Mouse (Mus musculus) mesoderm, embryonic 11.5 days (tissue): ENCODE results near the gene Ccdc38.

ENCODE experiments used
- DNase-seq: peaks from one replicate; pipeline ENCODE4 v3.0.0-alpha.2; 2012; ENCODE audit warnings: low read depth, low spot score

Ccdc38 gene

DNA sequence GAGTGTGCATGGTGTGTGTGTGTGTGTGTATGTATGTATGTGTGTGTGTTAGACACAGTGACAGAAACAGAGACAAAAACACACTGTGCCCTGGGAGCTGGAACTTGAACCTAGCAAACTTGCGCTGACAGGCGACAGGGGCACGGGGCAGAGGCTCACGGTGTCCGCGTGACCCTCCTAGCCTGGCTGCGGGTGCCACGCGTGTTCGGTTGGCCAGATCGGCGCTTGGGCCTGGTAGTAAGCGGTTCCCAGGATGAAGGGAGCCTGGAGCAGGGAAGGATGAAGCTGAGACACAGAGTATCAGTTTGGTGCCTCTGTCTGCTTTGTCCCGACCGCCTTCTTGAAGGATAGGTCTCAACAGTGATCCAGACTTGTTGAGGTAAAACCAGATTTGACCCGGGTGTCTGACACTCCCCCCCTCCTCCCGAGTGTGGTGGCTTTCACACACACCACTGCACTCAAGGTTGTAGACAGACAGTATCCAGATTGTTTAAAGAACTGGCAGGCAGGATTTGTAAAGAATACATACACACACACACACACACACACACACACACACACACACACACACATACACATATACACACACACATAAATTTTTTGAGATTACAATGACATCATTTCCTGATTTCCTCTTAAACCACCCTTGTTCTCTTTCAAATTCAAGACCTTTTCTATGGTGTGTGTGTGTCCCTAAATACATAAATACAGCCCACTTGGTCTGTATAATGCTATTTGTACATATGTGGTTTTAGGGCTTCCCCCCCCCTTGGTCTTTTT, at the start of gene Ccdc38:
Ccdc38 (plus strand) TSS at position 202 of the 780 bp plus-strand sequence.
- DNase-seq, result no peak

DNA sequence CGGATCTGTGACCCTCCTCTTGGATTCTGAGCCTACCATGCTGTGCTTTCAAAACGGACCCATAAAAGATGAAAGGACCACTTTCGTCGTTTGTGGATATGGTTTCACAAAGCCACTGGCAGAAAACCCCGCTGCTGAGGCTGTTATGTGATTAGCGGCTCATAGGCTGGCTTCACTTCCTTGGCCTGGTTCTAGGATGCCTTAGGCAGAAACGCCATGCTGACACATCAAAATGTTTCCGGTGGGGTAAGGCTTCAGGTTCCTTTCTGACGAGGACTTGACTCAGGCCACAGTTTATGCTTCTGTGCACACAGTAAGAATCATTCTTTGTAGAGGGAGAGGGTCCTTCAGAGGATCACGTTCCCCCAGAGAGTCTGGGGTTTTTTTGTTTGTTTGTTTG, 39.6 kb upstream of the Ccdc38 start:
- no peak for DNase-seq

DNA sequence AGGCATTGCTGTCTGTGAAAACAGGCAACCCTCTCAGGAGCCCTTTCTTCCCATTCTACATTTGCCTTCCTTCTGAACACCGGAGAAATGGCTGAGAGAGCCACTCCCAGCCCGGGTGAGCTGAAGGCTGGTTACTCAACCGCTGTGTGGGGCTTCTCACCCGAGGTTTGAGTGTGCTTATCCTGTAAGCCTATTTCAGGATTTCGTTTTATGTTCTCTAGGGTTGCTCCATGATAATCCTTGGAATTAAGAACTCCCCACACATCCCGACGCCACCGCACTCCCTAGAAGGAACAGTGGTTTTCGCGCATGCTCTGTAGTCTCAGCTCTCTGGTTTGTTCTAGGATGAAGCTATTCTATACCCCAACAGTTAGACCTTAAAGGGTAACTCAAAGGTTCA, 39.1 kb upstream of the Ccdc38 start:
- no peak for DNase-seq

DNA sequence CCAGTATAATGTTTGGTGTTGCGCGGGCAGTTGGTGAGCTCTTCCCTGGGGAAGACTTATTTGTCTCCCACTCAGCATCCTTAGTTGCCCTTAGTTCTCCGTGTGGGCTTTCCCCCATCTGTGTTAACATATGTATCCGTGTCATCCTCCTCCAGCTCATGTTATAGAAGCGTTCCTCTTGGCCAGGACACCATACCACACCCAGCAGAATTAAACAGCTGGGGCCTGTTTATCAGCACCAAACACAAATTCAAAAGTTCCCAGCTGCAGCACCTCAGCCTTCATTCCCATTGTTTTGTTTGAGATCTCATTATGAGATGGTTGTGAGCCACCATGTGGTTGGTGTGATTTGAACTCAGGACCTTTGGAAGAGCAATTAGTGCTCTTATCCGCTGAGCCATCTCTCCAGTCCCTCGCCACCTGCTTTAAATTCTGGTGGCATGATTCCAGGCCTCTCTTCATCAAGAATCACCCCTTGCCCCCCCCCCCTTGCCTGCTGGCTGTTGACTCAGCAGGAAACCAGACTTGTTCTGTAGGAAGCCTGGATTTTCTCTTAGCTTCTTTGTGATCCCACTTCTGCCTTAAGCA, 32.0 kb upstream of the Ccdc38 start:
- DNase-seq, result no peak

DNA sequence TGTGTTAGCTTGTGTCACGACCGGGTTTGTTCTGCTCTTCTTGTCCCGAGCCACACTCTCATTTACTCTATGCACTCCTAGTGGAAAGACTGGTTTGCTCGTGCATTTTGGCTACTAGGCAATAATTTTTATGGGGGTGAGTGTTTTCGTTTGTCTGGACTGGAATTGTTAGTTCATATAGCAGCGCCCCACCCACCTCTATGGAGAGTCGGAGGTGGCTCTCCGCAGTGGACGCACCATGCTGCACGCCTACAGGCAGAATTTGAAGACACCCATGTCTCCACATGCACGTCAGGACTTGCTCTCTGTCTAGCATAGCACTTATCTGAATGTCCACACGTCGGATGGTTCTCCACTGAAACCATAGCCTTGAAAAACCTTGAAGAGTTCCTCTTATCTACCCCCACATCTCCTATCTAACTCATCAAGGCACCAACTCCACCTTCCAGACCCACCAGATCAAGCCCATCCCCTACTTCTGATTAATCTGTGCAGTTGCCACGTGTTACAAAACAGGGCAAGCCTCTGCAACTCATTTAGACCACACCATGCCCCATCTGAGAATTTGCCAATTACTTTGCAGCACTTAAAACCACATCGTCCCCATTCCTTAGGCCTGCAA, 30.8 kb upstream of the Ccdc38 start:
- no peak for DNase-seq

DNA sequence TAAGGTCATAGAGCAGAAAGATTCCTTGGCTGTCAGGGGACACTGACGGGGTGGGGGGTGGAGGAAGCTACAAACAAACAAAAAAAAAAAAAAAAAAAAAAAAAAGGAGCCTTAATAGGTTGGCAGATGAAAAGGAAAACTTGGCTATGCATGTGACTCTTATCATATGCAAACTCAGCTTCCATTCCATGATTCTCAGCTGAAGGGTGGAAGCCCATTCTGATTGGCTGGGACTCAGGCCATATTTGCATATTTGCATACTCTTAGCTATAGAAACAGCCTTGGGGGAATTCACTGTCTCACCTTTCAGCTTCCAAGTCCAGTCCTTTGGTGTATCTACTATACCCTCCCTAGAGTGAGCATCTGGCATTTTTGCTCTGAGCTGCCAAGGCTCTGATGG, 25.0 kb upstream of the Ccdc38 start:
- no peak for DNase-seq

DNA sequence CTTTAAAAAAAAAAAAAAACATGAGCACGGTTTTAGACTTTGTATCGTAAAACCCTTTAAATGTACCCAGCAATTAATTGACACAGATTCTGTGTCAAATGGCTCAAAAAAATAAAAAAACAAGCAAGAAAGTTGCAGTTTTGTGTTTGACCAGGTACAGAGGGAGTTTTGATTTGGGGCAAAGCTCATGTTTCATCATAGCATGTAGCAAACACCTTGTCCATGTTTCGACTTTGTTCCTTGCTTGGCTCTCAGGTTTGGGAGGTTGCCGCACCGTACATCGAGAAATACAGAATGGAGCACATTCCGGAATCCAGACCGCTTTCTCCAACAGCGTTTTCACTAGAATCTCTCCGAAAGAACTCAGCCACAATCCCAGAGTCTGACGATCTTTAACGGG, 24.5 kb upstream of the Ccdc38 start:
- no peak for DNase-seq

DNA sequence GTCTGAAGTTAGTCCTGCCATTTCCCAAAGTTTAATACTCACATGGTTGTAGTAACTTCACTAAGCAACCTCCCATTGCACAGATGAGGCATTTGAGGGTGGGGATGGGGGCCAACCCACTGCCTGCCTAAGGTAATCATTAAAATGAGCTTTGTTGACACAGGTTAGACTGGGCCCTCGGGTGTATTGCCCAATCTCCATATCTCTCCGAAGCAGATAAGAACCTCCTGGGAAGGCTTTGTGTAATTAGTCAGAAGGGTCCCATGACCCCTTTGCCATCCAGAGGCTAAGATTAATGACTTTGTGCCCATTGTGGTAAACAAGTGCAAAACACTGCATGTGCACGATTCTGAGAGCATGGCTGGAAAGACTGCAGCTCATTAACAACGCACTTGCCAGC, 22.7 kb upstream of the Ccdc38 start:
- no peak for DNase-seq

DNA sequence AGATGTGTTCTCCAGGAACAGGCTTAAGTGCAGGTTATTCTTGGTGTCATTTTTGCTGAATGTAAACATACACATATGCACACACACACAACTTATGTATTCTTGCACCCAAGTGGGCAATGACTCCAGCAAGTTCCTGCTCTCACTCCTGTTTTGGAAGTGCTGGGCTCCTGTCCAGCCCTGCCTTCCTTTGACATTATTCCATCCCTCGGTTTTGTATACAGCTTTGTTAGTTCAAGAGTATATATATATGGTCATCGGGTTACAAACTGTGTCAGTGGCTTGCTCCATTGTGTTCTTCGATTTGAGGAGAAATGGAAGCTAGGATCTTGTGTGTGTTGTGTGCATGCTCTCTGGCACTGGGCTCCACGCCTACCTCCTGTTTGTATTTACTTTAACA, 22.2 kb upstream of the Ccdc38 start:
- DNase-seq, result no peak

DNA sequence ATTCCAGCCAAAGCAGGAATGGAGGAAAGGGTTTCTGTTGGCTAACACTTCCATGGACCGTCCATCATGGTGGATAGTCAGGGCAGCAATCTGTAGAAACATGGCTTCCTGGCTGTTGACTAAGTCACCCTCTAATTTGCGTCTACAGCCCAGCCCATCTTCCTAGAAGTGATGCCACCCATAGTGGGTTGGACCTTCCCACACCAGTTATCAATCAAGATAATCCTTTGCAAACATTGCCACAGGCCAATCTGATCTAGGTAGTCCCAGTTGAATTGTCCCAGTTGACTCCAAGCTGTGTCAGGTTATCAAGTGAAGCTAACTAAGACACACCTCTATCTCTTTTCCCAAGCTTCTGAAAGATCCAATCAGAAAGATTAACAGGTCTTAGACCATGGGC, 21.8 kb upstream of the Ccdc38 start:
- no peak for DNase-seq

DNA sequence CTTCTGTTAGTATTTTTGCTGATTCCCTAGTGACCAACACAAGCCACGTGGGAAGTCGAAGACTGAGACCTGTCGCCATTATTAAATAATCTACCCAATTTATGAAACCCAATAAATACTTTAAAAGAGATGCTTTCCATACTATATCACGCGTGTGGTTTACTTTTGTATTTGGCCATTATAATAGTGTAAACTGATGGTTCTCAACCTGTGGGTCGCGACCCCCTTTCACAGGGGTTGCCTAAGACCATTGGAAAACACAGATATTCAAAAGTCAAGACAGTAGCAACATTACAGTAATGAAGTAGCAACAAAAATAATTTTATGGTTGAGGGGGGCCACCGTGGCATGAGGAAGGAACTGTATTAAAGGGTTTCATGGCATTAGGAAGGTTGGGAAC, 21.3 kb upstream of the Ccdc38 start:
- DNase-seq, result no peak

DNA sequence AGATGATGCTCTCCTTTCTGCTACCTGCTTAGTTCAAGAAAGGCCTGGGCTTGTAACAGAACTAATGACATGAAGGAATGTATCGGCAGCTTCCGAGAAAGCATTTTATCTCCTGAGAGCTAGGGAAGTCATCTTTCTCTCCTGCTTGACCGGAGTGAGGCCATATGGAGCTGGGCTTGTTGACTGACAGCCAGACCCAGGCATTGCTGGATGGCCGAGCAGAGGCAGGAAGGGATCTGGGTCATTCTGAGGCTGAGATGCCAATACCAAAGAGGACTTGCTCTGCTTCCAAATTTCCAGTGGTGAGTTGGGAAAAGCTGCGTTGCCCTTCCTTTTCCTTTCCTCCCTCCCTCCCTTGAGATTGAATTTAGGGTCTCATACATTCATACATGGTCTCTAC, 20.7 kb upstream of the Ccdc38 start:
- DNase-seq, result no peak

DNA sequence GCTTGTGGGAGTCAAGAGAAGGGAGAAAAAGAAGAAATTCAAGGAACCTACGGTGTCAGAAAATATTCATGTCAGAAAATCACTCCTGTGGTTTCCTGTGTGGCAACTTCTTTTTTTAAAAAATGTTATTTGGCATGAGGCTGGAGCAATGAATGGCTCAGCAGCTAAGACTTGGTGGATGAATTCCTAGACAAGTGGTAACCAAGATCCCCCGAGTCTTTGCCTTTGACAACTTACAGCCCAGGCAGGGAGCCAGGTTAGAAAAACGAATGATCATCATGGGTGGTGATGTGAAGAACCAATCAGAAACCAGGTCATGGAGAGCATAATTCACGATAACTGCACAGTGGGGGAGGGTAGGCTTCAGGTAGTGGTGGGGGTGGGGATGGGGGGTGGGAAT, 19.4 kb upstream of the Ccdc38 start:
- no peak for DNase-seq

DNA sequence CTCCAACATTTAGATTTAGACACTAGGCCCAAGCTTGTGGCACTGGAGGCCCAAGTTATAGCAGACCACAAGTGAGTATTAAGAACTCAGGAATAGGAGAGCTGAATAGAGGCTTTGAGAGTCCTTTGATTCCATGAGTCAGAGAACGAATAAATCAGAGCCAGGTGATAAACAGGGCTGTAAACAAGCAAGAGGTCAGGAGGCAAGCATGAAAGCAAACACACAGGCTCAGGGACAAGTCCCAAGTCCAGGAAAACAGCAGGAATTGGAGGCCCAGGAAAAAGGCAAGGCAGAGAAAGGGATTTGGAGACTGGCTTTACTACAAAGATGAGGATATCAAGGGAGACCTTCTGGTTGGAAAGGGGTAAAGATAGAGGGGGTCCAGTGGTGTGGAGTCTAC, 15.1 kb upstream of the Ccdc38 start:
- DNase-seq, result no peak

DNA sequence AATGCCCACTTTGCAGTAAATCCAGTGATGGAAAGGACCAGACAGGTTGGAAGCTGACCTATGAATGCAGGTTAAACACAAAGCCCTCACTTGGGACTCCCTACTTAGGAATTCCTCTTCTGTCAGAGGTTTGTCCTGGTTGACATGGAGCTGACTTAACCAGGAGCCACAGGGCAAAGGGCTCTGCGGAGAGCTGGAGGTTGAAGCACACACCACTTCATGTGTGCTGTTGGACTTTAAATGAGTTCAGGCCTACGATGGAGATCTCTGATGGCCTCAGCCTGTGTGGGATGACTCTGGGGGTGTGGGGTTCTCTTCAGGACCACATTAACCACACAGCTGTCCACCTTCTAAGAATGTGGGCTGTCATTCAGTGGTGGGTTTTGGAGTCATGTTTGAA, 2.1 kb upstream of the Ccdc38 start:
- no peak for DNase-seq

DNA sequence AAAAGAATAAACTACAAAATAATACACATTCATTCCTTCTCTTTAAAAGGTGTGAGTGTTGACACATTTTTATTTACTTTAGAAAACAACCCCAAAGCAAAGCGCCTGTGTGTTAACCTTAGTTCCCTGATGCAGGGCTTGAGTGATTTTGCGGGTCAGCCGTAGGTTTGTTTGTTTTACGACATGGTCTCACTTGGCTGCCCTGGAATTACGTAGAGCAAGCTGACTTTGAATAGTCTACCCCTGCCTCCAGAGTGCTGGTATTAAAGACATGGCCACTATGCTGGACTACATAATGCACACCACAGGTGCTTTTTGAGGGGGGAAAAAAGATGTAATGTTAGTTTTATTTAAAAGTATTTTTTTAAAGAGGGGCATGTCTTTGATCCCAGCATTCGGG, 1.6 kb upstream of the Ccdc38 start:
- DNase-seq, result no peak

DNA sequence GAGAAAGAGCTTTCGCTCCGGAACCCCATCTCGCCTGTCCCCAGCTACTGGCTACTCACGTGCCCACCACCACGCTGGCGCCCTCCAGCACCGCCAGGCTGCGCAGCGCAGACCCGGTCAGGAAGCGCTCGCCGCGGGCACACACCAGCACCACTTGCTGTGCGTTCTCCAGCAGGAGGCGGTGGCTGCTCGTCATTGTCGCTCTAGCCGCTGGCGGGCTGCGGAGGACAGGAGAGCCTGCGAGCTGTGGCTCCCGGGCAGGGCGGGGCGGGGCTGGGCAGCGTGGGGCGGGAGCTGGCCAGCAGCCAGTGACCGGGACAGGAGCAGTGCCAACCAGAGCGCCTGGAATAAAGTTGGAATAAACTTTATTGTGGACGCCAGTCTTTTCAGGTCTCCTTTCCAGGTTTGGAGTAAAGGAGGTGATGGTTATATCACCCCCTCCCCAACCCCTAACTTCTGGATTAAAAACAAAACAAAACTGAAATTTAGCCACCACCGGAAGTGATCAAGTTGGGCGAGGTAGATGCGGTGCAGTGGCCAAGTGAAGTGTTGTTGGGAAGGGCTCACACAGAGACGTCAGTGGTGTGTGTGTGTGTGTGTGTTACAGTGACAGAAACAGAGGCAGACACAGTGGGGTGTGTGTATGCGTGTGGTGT, 529 bp upstream of the Ccdc38 start, which contains the start of gene Amdhd1:
Amdhd1 (minus strand) TSS at position 259 of the 656 bp plus-strand sequence.
- peak; percentile 85 for DNase-seq

DNA sequence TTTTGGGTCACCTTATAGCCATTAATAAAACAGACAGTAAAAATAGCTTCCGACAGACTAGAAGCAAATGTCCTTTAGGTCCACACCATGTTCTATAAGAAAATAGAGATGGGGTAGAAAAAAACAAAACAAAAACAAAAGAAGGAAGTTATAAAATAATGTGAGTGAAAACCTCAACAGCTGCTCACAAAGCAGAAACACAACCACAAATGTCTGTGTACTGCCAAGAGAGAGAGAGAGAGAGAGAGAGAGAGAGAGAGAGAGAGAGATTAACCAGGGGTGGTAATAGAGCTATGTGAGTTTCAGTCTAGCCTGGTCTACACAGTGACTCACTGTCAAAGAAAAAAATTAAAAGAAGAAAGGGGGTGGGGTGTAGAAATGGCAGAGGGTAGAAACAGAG, 1.2 kb downstream of the Ccdc38 start:
- DNase-seq, result no peak

DNA sequence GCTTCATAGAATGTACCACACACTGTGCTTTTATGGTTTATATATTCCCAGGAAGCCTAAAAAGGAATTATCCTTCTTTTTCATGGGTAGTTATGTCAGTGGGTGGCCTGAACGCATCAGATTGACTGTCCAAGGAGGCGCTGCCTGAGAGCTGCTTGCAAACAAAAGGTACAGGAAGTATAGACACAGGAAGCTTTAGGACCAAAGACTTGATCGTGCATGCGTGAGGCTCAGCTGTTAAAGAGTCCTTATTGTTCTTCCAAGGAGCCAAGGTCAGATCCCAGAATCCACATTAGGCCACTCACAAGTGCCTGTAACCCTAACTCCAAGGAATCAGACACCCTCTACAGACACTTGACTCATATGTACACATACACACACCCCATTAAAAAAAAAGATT, 1.9 kb downstream of the Ccdc38 start:
- DNase-seq, result no peak

DNA sequence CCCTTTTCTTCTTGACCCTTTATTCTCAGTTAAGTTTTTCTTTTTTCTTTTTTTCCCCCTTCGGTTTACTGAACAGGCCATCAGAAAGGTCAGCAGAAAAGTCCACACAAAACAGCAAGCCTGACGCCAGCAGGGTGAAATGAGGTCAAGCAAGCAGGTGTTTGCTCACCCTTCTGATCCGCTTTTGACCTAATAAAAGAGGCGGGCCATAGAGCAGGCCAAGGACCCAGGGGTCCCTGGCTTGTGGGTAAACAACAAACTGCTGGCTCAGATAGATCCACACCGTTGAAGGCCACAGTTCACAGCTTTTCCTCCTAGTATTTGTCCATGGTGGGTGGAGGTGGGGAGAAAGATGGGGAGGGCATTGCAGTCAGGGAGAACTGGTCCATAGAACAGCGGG, 2.7 kb downstream of the Ccdc38 start:
- DNase-seq, result no peak

DNA sequence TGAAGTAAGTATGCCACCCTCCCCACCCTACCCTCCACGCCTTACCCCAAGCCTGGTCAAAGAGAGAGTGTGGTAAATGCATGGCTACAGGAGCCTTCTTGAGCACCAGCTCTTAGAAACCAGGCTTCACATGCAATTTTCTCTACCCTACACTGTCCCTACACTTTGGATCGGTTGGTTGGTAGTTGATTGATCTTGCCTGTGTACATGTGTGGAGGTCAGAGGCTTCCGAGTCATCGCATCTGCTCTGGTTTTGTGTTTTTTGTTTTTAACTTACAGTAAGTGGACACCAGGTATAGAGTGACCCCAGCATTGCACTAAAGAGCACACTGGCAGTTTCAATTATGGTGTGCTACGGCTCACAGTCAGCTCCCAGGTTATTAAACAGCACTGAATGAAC, 3.7 kb downstream of the Ccdc38 start:
- DNase-seq, result no peak

DNA sequence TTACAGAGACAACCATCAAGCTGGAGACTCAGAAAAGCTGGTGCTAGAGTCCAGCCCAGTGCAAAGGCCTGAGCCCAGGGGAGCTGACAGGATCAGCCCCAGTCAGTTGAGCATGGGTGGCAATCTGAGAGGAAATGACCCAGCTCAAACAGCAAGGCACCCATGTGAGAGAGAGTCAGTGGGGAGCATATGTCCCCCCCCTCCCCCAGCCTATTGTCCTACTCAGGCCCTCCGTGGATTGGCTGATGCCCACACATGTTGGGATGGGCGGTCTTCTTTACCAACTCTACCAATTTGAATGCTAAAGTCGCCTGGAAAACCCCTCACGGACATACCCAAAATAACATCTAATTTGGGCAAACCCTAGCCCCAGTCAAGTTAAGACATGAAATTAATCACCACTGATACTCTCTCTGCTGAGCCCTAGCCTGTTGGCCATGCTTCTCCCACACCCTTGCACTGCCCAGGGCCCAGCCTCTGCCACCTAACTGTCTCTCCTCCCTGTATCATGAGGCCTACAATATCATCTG, 7.4 kb downstream of the Ccdc38 start:
- DNase-seq, result no peak
